Mouse (Mus musculus) megakaryocyte, embryonic 14.5 days (primary cell): Measurements from ENCODE around the gene Gzma.

Experiments
- FLI1 ChIP-seq: IDR thresholded peaks from 2 replicates; pipeline ENCODE4 v1.6.1; 2012; ENCODE audit warnings: low read length, inconsistent platforms, mixed read lengths
- GATA1 ChIP-seq: IDR thresholded peaks from 3 replicates; pipeline ENCODE4 v1.6.1; 2012; ENCODE audit warnings: mixed read lengths, low read length, inconsistent platforms, borderline replicate concordance

DNA sequence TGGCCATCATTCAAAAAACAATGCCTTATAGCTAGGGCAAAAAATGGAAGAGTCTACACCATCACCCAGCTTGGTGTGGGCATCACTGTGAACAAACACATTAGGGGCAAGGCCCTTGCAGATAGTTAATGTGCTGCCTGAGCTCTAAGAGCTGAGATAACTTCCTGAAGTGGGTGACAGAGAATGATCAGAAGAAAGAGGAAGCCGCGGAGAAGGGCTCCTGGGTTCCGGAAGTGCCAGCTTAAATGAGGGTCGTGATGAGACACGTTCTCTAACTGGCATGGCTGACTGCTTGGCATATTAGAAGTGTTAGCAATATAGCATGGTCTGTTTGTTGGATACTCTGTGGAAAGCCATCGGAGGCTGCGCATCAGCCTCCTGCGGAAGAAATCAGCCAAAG lies 46.6 kb downstream of the Gzma start:
- no peak for TF ChIP-seq GATA1
- TF ChIP-seq FLI1: no peak
